Mouse (Mus musculus): Measurements from ENCODE around the gene Ptprt. TPM values are rescaled to one million over a fixed set of nuclear protein-coding genes. Genes with fewer than 3 reads are reported as not detected.
"Not testable (repeated sequence)": the region's sequence is repeated elsewhere in the genome, so short reads cannot be mapped to it uniquely, and the experiment has no call there.

The Ptprt gene
- polyA plus RNA-seq, 1 experiment from 2014 or later, result 0.44 TPM

DNA sequence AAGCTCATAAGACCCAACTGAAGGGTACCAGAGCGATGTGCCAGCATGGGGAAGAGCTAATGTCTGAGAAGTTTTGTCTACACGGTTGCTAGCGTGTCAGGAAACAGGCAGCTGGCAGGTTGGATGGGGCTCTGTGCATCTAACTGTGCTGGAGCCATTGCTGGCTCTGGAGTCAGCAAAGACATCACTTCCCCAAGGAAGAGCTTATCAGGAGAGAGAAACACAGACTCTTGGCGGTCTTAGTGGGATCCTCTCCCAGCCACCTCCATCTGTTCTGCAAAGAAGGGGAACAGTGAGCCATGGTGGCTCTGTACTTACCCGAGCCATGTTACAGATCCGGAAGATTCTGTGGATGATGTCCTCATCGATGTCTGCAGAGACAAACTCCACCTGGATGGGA, 1126.8 kb downstream of the Ptprt start:
- Histone ChIP-seq H3K27ac (no peak overlapping the region), H3K4me1 (no peaks in the 10 kb centered on the region), H3K36me3 (no peaks in the 10 kb centered on the region), H3K9ac (no peak overlapping the region), H3K4me2 (no peak overlapping the region), H3K27me3 (replicated peaks) (no peaks in the 10 kb centered on the region), H3K4me3 (replicated peaks) (no peak overlapping the region), H3K9me3 (no peaks in the 10 kb centered on the region)
- 86% methylated on average over 7 of the region's 7 CpGs for WGBS
- no peak for ATAC-seq (ENCODE audit: insufficient read depth, low FRiP score, low read depth)

DNA sequence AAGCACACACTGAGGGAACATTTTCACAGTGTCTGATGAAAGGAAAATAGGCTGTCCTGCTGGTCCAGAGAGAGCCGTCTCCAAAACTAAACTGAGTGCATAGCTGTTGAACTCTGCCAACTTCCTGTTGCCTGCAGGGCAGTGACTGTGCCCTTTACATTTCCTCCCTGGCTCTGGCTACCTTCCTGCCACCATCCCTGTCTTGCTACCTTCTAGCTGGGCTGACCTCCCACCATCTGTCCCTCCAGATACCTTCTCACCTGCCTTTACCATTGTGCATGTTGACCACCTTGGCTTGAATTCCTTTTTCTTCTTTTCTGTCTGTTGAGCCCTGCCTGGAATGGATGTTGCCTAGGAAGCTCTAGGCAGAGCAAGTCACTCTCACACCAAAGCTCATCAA, 1133.8 kb downstream of the Ptprt start:
- no peak overlapping the region for H3K9ac ChIP-seq
- no peaks in the 10 kb centered on the region for H3K4me1 ChIP-seq
- no peaks in the 10 kb centered on the region for H3K27me3 ChIP-seq (replicated peaks)
- H3K4me2 ChIP-seq, result no peak overlapping the region
- no peak overlapping the region for H3K27ac ChIP-seq
- no peaks in the 10 kb centered on the region for H3K36me3 ChIP-seq
- no peak for ATAC-seq (ENCODE audit: insufficient read depth, low FRiP score, low read depth)
- 62% methylated on average over 1 of the region's 1 CpGs for WGBS
- H3K4me3 ChIP-seq (replicated peaks), result no peak overlapping the region
- no peaks in the 10 kb centered on the region for H3K9me3 ChIP-seq

DNA sequence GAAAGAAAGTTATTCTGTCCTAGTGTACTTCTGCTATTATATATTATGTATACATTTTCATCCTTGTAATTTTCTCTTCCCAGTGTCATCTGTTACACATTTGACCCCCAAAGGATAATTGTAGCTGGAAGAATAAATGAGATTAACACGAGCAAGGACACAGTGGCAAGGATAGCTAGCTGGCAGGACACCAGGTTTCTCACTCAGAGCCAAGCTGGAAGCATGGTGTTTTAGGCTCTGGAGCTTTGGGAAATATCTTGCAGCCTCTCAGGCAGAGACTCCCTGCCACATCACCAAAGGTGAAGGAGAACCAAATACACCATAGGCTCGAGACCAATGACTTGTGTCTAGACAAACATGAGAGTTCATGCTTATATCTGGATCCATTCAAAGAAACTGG, 1141.3 kb downstream of the Ptprt start:
- no peaks in the 10 kb centered on the region for H3K4me1 ChIP-seq
- no peak overlapping the region for H3K9ac ChIP-seq
- H3K4me2 ChIP-seq, result no peak overlapping the region
- no peaks in the 10 kb centered on the region for H3K36me3 ChIP-seq
- H3K27me3 ChIP-seq (replicated peaks), result no peaks in the 10 kb centered on the region
- no peak overlapping the region for H3K4me3 ChIP-seq (replicated peaks)
- 59% methylated on average over 2 of the region's 2 CpGs for WGBS
- no peak overlapping the region for H3K27ac ChIP-seq
- no peaks in the 10 kb centered on the region for H3K9me3 ChIP-seq
- no peak for ATAC-seq (ENCODE audit: insufficient read depth, low FRiP score, low read depth)

DNA sequence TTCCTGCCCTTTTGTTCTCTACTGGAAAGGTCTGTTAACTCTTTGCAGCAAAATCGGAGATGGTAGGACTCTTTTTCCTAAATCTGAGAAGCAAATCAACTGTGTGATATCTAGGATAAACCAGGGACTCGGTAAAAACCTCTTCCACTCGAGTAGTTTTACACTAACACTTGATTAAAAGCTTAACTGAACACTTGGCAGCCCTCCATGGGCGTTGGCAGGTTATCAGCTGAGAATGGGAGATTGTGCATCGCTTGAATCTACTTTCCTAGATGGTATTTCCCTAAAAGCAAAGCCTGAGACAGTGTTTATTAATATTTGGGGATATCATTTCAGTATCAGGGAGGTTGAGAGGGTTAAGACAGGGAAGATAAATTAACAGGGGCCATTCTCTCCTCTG, 1144.0 kb downstream of the Ptprt start:
- WGBS, result 42% methylated on average over 5 of the region's 5 CpGs

DNA sequence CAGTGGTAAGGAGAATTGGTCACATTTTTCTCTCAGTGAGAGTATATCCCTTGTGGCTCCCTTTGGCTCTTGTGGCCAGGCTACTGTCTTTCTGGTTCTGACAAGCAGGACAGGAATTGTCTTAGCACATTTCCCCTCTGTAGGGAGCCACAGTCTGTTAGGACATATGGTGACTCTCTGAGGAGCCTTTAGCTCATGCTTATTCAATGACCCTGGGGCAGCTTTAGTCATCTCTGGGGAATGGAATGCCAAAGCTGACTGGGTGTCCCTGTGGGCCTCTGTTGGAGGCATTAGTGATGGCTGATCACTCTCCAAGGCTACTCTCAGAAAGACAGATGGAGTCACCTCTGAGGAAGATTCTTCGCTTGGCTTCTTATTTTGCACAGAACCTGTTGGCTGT, 1147.7 kb downstream of the Ptprt start:
- no peak overlapping the region for H3K9ac ChIP-seq
- WGBS, result 79% methylated on average over 1 of the region's 1 CpGs
- no peak overlapping the region for H3K4me2 ChIP-seq
- H3K4me3 ChIP-seq (replicated peaks), result no peak overlapping the region
- no peak overlapping the region for H3K27ac ChIP-seq
- H3K9me3 ChIP-seq, result no peaks in the 10 kb centered on the region
- H3K27me3 ChIP-seq (replicated peaks), result no peaks in the 10 kb centered on the region
- H3K36me3 ChIP-seq, result no peaks in the 10 kb centered on the region
- H3K4me1 ChIP-seq, result no peaks in the 10 kb centered on the region
- ATAC-seq (ENCODE audit: insufficient read depth, low FRiP score, low read depth), result no peak

More for the DNA sequence above, 1144.0 kb downstream of the Ptprt start:
- Histone ChIP-seq H3K27ac (no peak overlapping the region), H3K36me3 (no peaks in the 10 kb centered on the region), H3K4me1 (no peaks in the 10 kb centered on the region), H3K9me3 (no peaks in the 10 kb centered on the region), H3K27me3 (replicated peaks) (no peaks in the 10 kb centered on the region), H3K4me3 (replicated peaks) (no peak overlapping the region), H3K4me2 (no peak overlapping the region), H3K9ac (no peak overlapping the region)
- ATAC-seq (ENCODE audit: insufficient read depth, low FRiP score, low read depth), result no peak

DNA sequence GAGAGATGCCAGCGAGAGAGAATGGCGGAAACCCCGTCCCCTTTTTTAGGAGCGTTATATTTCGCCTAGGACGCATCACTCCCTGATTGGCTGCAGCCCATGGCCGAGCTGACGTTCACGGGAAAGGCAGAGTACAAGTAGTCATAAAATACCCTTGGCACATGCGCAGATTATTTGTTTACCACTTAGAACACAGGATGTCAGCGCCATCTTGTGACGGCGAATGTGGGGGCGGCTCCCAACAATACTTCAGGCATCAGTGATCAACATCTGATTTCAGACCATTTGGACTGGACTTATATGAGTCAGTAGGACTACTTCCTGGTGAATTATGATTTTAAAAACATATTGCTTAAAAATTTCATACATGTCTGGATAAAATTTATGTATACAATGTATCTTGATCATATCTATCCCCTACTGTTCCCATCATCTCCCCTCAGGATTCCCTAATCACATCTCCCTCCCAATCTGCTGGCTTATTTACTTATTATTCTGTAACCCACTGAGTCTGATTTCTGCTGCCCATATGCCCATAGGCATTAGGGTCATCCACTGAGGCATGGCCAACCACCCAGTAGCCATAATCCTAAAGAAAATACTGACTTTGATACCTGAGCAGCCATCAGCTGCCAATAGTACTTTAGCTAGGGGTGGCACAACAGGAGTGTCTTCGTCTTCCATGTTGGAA, 1148.9 kb downstream of the Ptprt start:
- not testable (repeated sequence) for H3K27me3 ChIP-seq (replicated peaks); H3K36me3 ChIP-seq; H3K4me3 ChIP-seq (replicated peaks); H3K4me1 ChIP-seq; H3K9ac ChIP-seq; H3K9me3 ChIP-seq; H3K4me2 ChIP-seq; ATAC-seq (ENCODE audit: insufficient read depth, low FRiP score, low read depth); H3K27ac ChIP-seq
- 16% methylated on average over 6 of the region's 15 CpGs for WGBS

DNA sequence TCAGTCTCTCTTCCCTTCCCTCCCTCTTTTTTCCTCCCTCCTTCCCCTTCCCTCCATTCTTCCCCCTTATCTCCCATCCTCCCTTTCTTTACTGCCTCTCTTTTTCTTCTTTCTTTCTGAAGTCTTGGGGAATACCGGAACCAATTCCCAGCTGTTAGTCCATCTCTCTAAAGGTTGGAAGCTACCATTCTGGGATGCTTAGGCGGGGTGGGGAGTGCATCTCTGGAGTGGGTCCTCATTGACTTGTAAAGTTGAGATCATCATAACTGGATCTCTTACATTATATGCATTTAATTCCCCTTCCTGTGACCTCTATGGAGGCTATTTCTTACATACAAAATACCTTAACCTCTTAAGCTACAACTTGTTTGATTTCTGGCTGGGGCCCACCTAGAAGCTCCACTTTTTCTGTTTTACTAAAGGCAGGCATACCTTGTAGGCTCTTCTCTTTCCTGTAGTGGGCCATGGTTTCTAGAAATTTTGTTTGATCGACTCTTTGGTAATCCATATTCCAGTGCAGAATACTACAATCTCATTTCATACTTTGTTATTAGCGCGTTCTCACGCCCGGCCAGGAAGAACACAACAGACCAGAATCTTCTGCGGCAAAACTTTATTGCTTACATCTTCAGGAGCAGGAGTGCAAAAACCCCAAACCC, 1149.7 kb downstream of the Ptprt start:
- peak overlapping the region; percentile 54 for H3K4me2 ChIP-seq
- H3K9me3 ChIP-seq, result no peaks in the 10 kb centered on the region
- peak overlapping the region; percentile 31 for H3K4me3 ChIP-seq (replicated peaks)
- WGBS, result 17% methylated on average over 8 of the region's 8 CpGs
- H3K27me3 ChIP-seq (replicated peaks), result no peaks in the 10 kb centered on the region
- H3K9ac ChIP-seq, result no peak overlapping the region
- H3K36me3 ChIP-seq, result no peaks in the 10 kb centered on the region
- no peak for ATAC-seq (ENCODE audit: insufficient read depth, low FRiP score, low read depth)
- H3K27ac ChIP-seq, result no peak overlapping the region
- no peaks in the 10 kb centered on the region for H3K4me1 ChIP-seq

DNA sequence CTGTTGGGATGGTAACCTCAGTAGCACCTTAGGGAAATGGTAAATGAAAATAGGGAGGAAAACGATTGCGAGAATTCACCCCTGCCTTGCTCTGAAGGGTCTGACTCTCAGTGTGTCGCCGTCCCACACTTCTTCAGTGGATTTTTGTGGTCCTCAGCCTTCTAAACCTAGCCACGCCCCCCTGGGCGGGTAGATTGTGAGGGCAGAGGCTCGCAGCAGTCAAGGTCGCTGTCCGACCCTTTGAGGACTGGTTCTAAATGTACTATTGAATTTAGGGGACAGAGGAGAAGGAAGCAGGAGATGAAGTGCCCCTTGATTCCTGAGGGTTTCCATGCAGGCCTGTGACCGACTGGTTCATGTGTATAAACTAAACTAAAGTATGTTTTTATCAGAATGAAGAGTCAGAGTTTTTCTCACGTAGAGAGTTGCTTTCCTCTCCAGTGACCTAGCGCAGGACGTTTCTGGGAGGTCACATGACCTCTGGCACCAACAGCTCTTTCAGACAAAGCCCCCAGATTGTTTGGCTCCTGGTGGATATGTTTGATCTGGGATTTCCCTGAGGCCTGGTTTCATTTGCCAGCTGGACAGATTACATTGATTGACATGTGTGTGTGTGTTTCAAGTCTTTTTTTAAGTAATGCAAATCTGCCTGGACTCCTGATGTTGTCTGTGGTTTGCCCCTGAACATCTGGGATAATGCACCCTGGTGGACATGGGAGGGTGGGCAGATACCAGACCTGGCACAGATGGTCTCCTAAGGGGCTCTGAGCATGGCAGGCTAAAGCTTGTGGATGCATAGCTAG, 1161.6 kb downstream of the Ptprt start:
- 8% methylated on average over 13 of the region's 13 CpGs for WGBS
- Histone ChIP-seq H3K36me3 (no peaks in the 10 kb centered on the region), H3K9ac (no peak overlapping the region), H3K9me3 (no peaks in the 10 kb centered on the region), H3K27ac (no peak overlapping the region), H3K27me3 (replicated peaks) (no peaks in the 10 kb centered on the region), H3K4me2 (peak overlapping the region; percentile 42), H3K4me3 (replicated peaks) (0 out of 2 replicates have a peak overlapping the region, but pooled peaks have one; percentile 12), H3K4me1 (0 out of 2 replicates have a peak, but pooled peaks cover 7% of the 10 kb centered on the region)
- ATAC-seq (ENCODE audit: insufficient read depth, low FRiP score, low read depth), result no peak

DNA sequence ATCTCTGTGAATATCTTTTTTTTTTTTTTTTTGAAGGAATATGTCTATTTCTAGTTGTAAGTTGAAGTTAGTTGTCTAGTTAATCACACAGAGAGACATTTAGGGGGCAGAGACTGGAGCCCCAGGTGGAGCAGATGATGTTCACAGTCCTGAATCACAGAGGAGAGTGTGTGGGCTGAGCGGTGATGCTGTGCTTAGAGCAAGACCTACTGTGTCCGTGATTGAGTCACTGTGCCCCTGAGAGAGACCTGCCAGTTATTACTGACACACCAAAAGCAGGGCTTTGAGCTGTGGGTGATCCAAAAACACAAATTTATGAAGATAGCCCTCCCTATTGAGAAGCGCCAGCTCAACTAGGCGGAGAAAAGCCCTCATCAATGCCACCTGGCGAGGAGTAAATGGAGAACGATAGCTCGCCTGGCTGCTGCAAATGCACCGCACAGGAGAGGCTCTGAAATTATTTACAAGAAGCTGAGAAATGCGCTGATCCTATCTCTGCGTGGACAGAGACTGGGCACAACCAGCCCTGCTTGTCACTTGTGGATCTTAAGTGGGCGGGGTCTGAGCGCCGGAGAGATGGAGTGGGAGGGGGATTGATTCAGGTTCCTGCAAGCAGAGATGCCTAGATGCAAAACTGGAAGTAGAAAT, 1162.4 kb downstream of the Ptprt start:
- 0 out of 2 replicates have a peak, but pooled peaks cover 7% of the 10 kb centered on the region for H3K4me1 ChIP-seq
- H3K4me3 ChIP-seq (replicated peaks), result 0 out of 2 replicates have a peak overlapping the region, but pooled peaks have one; percentile 12
- 19% methylated on average over 13 of the region's 13 CpGs for WGBS
- no peak for ATAC-seq (ENCODE audit: insufficient read depth, low FRiP score, low read depth)
- no peaks in the 10 kb centered on the region for H3K27me3 ChIP-seq (replicated peaks)
- H3K4me2 ChIP-seq, result peak overlapping the region; percentile 42
- no peaks in the 10 kb centered on the region for H3K9me3 ChIP-seq
- no peaks in the 10 kb centered on the region for H3K36me3 ChIP-seq
- no peak overlapping the region for H3K9ac ChIP-seq
- no peak overlapping the region for H3K27ac ChIP-seq

DNA sequence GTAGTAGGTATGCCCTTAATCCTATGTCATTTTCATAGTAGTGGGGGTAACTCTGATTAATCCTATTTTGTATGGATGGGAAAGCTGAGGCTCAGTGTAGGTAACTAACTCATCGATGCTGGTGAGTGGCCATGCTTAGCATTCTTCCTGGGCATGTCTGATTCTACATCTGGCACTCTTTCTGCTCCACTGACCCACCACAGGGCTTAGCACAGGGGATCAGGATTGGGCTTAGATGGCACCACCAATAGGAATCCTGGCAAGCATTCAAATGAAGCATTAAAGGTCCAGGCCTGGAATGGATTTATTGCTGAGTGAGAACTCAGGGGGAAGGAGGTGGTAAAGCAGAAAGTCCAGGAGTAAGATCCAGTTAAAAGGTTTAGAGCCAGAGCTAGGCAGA, 1179.2 kb downstream of the Ptprt start:
- Histone ChIP-seq H3K27ac (no peak overlapping the region), H3K36me3 (no peaks in the 10 kb centered on the region), H3K4me2 (no peak overlapping the region), H3K4me3 (replicated peaks) (no peak overlapping the region), H3K4me1 (no peaks in the 10 kb centered on the region), H3K9ac (no peak overlapping the region), H3K27me3 (replicated peaks) (no peaks in the 10 kb centered on the region), H3K9me3 (no peaks in the 10 kb centered on the region)
- 78% methylated on average over 1 of the region's 1 CpGs for WGBS
- no peak for ATAC-seq (ENCODE audit: insufficient read depth, low FRiP score, low read depth)

DNA sequence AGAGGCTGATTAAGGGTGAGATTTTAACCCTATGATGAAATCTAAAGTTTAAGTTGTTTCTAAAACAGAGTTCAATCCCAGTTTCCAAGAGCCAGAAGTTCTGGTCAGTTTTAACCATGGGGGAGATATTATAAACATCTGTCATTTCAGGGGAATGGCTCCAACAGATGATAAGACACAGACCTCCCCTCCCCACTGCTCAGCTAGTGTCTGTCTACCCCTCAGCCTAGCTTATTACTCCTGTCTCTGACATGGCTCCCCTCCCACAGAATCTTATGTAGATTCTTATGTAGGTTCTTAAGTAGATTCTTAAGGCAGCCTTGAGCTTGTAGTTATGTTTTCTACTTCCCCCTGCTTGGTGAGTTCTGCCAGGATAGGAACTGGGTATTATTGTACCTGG, 1180.5 kb downstream of the Ptprt start:
- H3K4me3 ChIP-seq (replicated peaks), result no peak overlapping the region
- no peak overlapping the region for H3K27ac ChIP-seq
- ATAC-seq (ENCODE audit: insufficient read depth, low FRiP score, low read depth), result no peak; the same call in 1 of the 2 replicates
- no peaks in the 10 kb centered on the region for H3K9me3 ChIP-seq
- H3K9ac ChIP-seq, result no peak overlapping the region
- no peaks in the 10 kb centered on the region for H3K27me3 ChIP-seq (replicated peaks)
- no peak overlapping the region for H3K4me2 ChIP-seq
- H3K36me3 ChIP-seq, result no peaks in the 10 kb centered on the region
- no peaks in the 10 kb centered on the region for H3K4me1 ChIP-seq
